Comparison of ENCODE assay signal across 9 mouse cellular contexts in the genomic region with DNA sequence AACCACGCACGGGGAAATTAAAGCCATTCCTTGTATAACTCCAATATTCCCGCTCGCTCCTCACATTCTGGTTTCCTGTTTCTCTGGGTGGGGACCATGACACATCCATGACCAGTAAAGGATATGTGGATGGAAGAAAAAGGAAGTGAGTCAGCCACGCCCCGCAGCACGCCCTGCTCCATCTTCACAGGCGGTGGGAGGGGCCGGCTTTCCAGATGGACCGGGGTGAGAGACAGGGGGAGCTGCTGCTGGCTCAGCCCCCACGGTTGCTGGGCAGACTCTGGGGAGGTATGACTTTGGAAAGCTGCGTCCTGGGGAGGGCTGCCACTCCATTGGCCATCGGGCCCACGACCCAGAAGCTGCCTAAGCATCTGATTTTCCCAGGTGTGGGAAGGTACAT. TPM values are rescaled to one million over a fixed set of nuclear protein-coding genes. Genes with fewer than 3 reads are reported as not detected.
DNase-seq lines count a peak whose midpoint lies in the region; ATAC-seq and TF ChIP-seq lines count a peak whose summit lies in the region.
"Had no signal": no experiment of that assay in that cellular context is flagged by ENCODE, and none has a peak within 500 bp of the region (broad histone marks: within the 10 kb centered on the region; RNA-seq: fewer than 3 reads in every experiment).

No protein-coding gene starts in this region.

- H3K4me1 ChIP-seq in forebrain, postnatal 0 days (ENCODE audit: insufficient read depth), result no peaks in the 10 kb centered on the region
- H3K4me1 ChIP-seq in forebrain, embryonic 13.5 days, result no peaks in the 10 kb centered on the region
- H3K4me1 ChIP-seq in ES-Bruce4 (ENCODE audit: control insufficient read depth, insufficient read depth, low read length), result no peaks in the 10 kb centered on the region
- H3K4me1 ChIP-seq in embryonic fibroblast, embryonic 13.5 days (ENCODE audit: control insufficient read depth, insufficient read depth, low read length), result peaks cover 14% of the 10 kb centered on the region
- H3K4me1 ChIP-seq in limb, embryonic 11.5 days (ENCODE audit: control insufficient read depth, insufficient read depth, low read length), result peaks cover 12% of the 10 kb centered on the region

- no peak for TF ChIP-seq CTCF in forebrain, postnatal 0 days (IDR thresholded peaks at IDR 0.05; ENCODE audit: low read depth)
- no peak for TF ChIP-seq CTCF in ES-Bruce4 (IDR thresholded peaks at IDR 0.05; ENCODE audit: low read depth, low read length)
- TF ChIP-seq CTCF in embryonic fibroblast, embryonic 13.5 days (IDR thresholded peaks at IDR 0.05; ENCODE audit: borderline replicate concordance, insufficient read depth, low read length), result no peak

- H3K9me3 ChIP-seq in forebrain, postnatal 0 days (ENCODE audit: low read length), result no peaks in the 10 kb centered on the region
- no peaks in the 10 kb centered on the region for H3K9me3 ChIP-seq in forebrain, embryonic 13.5 days (replicated peaks)
- H3K9me3 ChIP-seq in ES-Bruce4 (replicated peaks; ENCODE audit: control insufficient read depth, insufficient read depth, low read length, poor library complexity, severe bottlenecking), result no peaks in the 10 kb centered on the region
- H3K9me3 ChIP-seq in limb, embryonic 11.5 days (ENCODE audit: control insufficient read depth, low read length), result no peaks in the 10 kb centered on the region

- no peak overlapping the region for H3K4me2 ChIP-seq in forebrain, postnatal 0 days (ENCODE audit: low read depth)
- H3K4me2 ChIP-seq in forebrain, embryonic 13.5 days, result no peak overlapping the region
- H3K4me2 ChIP-seq in limb, embryonic 11.5 days (ENCODE audit: low read depth, severe bottlenecking), result no peak overlapping the region

- 0 out of 2 replicates have a peak, but pooled peaks have one; percentile 36 for ATAC-seq in forebrain, postnatal 0 days
- no peak; the same call in 1 of the 2 replicates for ATAC-seq in forebrain, embryonic 13.5 days
- peak; percentile 18; the same call in 1 of the 2 replicates for ATAC-seq in limb, embryonic 11.5 days (ENCODE audit: insufficient number of reproducible peaks, low FRiP score, low TSS enrichment, low read depth)
- no peak for ATAC-seq in erythroid progenitor cell, adult 5-6 weeks (replicated peaks; ENCODE audit: low FRiP score, poor library complexity, severe bottlenecking)

- H3K36me3 ChIP-seq in forebrain, postnatal 0 days (ENCODE audit: insufficient read depth), result peaks cover 9% of the 10 kb centered on the region
- H3K36me3 ChIP-seq in forebrain, embryonic 13.5 days (ENCODE audit: poor library complexity, severe bottlenecking), result peaks cover 7% of the 10 kb centered on the region
- H3K36me3 ChIP-seq in ES-Bruce4 (ENCODE audit: control insufficient read depth, insufficient read depth, low read length, poor library complexity, severe bottlenecking), result no peaks in the 10 kb centered on the region
- H3K36me3 ChIP-seq in limb, embryonic 11.5 days (ENCODE audit: control insufficient read depth, insufficient read depth, low read length), result no peaks in the 10 kb centered on the region

- intact Hi-C loops in heart, postnatal 36 days (cut with DNase I), result loop anchor here (5.0 kb wide), 1 partner anchor 48 kb away; no protein-coding TSS in a partner anchor

- no peak overlapping the region for H3K4me3 ChIP-seq in forebrain, postnatal 0 days (ENCODE audit: low read depth, low read length)
- no peak overlapping the region for H3K4me3 ChIP-seq in forebrain, embryonic 13.5 days
- no peak overlapping the region for H3K4me3 ChIP-seq in ES-Bruce4 (ENCODE audit: low read depth, low read length)
- H3K4me3 ChIP-seq in embryonic fibroblast, embryonic 13.5 days (ENCODE audit: insufficient read depth, low read length), result no peak overlapping the region
- H3K4me3 ChIP-seq in limb, embryonic 11.5 days (ENCODE audit: low read depth, low read length), result no peak overlapping the region

- no peaks in the 10 kb centered on the region for H3K27me3 ChIP-seq in forebrain, postnatal 0 days (ENCODE audit: insufficient read depth, low read length)
- H3K27me3 ChIP-seq in forebrain, embryonic 13.5 days, result no peaks in the 10 kb centered on the region
- H3K27me3 ChIP-seq in ES-Bruce4 (ENCODE audit: control insufficient read depth, insufficient read depth, low read length, poor library complexity, severe bottlenecking), result no peaks in the 10 kb centered on the region
- H3K27me3 ChIP-seq in limb, embryonic 11.5 days (ENCODE audit: control insufficient read depth, insufficient read depth, low read length), result no peaks in the 10 kb centered on the region

- WGBS in forebrain, postnatal 0 days, result 44% methylated on average over 14 of the region's 14 CpGs
- WGBS in forebrain, embryonic 13.5 days, result 52% methylated on average over 14 of the region's 14 CpGs
- 25% methylated on average over 14 of the region's 14 CpGs for WGBS in limb, embryonic 11.5 days

- TF ChIP-seq EP300 in ES-Bruce4 (IDR thresholded peaks at IDR 0.05; ENCODE audit: insufficient read depth, low read depth, low read length), result 0 out of 2 replicates have a peak, but pooled peaks have one; percentile 14

- no peak overlapping the region for H3K9ac ChIP-seq in forebrain, postnatal 0 days
- H3K9ac ChIP-seq in forebrain, embryonic 13.5 days, result no peak overlapping the region
- H3K9ac ChIP-seq in ES-Bruce4 (ENCODE audit: low read depth, poor library complexity, severe bottlenecking), result no peak overlapping the region
- H3K9ac ChIP-seq in limb, embryonic 11.5 days (ENCODE audit: low read length), result no peak overlapping the region

- no peak overlapping the region for H3K27ac ChIP-seq in forebrain, postnatal 0 days (ENCODE audit: low read depth, low read length)
- H3K27ac ChIP-seq in forebrain, embryonic 13.5 days, result no peak overlapping the region
- no peak overlapping the region for H3K27ac ChIP-seq in ES-Bruce4 (ENCODE audit: insufficient read depth, low read length)
- H3K27ac ChIP-seq in embryonic fibroblast, embryonic 13.5 days (ENCODE audit: insufficient read depth, low read length), result peak overlapping the region; percentile 75
- no peak overlapping the region for H3K27ac ChIP-seq in limb, embryonic 11.5 days (replicated peaks; ENCODE audit: low read depth, low read length)

- no peak for DNase-seq in forebrain, postnatal 0 days
- DNase-seq in heart, postnatal 36 days, result peak; percentile 55 to 58
- peak; percentile 49 for DNase-seq in limb, embryonic 11.5 days (ENCODE audit: low spot score)
- peak; percentile 60 for DNase-seq in right cerebral cortex, postnatal 14 days

- no peak for TF ChIP-seq POLR2A in ES-Bruce4 (IDR thresholded peaks at IDR 0.05; ENCODE audit: insufficient read depth, low read length)
- no peak for TF ChIP-seq POLR2A in embryonic fibroblast, embryonic 13.5 days (IDR thresholded peaks at IDR 0.05; ENCODE audit: low read depth, low read length)

RNA-seq across cellular contexts. Expression of gene Prox2, which starts 16.5 kb away (rescaled TPM):
- total RNA-seq in forebrain, postnatal 0 days (2014; rRNA removed), result 0.23 and 1.4 TPM in 2 replicates
- 0.84 and 1.4 TPM in 2 replicates for polyA plus RNA-seq in forebrain, postnatal 0 days (2015; fragmentation: Nextera tagmentation; extraction: Ambion mirVana)
- polyA plus RNA-seq in forebrain, embryonic 13.5 days (2015; fragmentation: Nextera tagmentation; extraction: Ambion mirVana), result 2.4 and 2.7 TPM in 2 replicates
- polyA plus RNA-seq in ES-Bruce4 (2011; ENCODE audit: insufficient read depth, insufficient read length, low read depth, missing spikeins), result 0.62 and 0.73 TPM in 2 replicates
- polyA plus RNA-seq in embryonic fibroblast, embryonic 13.5 days (2011; ENCODE audit: insufficient read length, low read depth, missing spikeins), result 1.2 and 1.5 TPM in 2 replicates
- 1 to 10 TPM; 2.1 to 2.3 TPM for total RNA-seq in heart, postnatal 36 days (2021)
- polyA plus RNA-seq in limb, embryonic 11.5 days (2014; fragmentation: Nextera tagmentation; extraction: Ambion mirVana), result 2.6 and 3.3 TPM in 2 replicates
- 7.5 and 14.1 TPM in 2 replicates for total RNA-seq in erythroid progenitor cell, adult 5-6 weeks (2015; ENCODE audit: low replicate concordance)
- total RNA-seq in erythroid progenitor cell, adult 5-6 weeks (2017; ENCODE audit: low replicate concordance), result 6.0 and 21.6 TPM in 2 replicates

RNA-seq across cellular contexts. Expression of gene Dlst, which starts 16.6 kb away (rescaled TPM):
- 109 and 121 TPM in 2 replicates for total RNA-seq in forebrain, postnatal 0 days (2014; rRNA removed)
- polyA plus RNA-seq in forebrain, postnatal 0 days (2015; fragmentation: Nextera tagmentation; extraction: Ambion mirVana), result 80.8 and 92.8 TPM in 2 replicates
- 94.2 and 109 TPM in 2 replicates for polyA plus RNA-seq in forebrain, embryonic 13.5 days (2015; fragmentation: Nextera tagmentation; extraction: Ambion mirVana)
- 139 and 147 TPM in 2 replicates for polyA plus RNA-seq in ES-Bruce4 (2011; ENCODE audit: insufficient read depth, insufficient read length, low read depth, missing spikeins)
- polyA plus RNA-seq in embryonic fibroblast, embryonic 13.5 days (2011; ENCODE audit: insufficient read length, low read depth, missing spikeins), result 145 and 151 TPM in 2 replicates
- total RNA-seq in heart, postnatal 36 days (2021), result 100 to 1,000 TPM; 681 to 829 TPM
- polyA plus RNA-seq in limb, embryonic 11.5 days (2014; fragmentation: Nextera tagmentation; extraction: Ambion mirVana), result 108 and 109 TPM in 2 replicates
- 106 and 118 TPM in 2 replicates for total RNA-seq in erythroid progenitor cell, adult 5-6 weeks (2015; ENCODE audit: low replicate concordance)
- total RNA-seq in erythroid progenitor cell, adult 5-6 weeks (2017; ENCODE audit: low replicate concordance), result 181 and 293 TPM in 2 replicates

RNA-seq across cellular contexts. Expression of gene Rps6kl1, which starts 57.1 kb away (rescaled TPM):
- total RNA-seq in forebrain, postnatal 0 days (2014; rRNA removed), result 32.9 and 33.8 TPM in 2 replicates
- polyA plus RNA-seq in forebrain, postnatal 0 days (2015; fragmentation: Nextera tagmentation; extraction: Ambion mirVana), result 28.9 and 31.6 TPM in 2 replicates
- 8.6 and 12.2 TPM in 2 replicates for polyA plus RNA-seq in forebrain, embryonic 13.5 days (2015; fragmentation: Nextera tagmentation; extraction: Ambion mirVana)
- polyA plus RNA-seq in ES-Bruce4 (2011; ENCODE audit: insufficient read depth, insufficient read length, low read depth, missing spikeins), result 3.0 and 3.8 TPM in 2 replicates
- not detected in 2 replicates for polyA plus RNA-seq in embryonic fibroblast, embryonic 13.5 days (2011; ENCODE audit: insufficient read length, low read depth, missing spikeins)
- 1 to 10 TPM; 3.6 to 3.9 TPM for total RNA-seq in heart, postnatal 36 days (2021)
- polyA plus RNA-seq in limb, embryonic 11.5 days (2014; fragmentation: Nextera tagmentation; extraction: Ambion mirVana), result 0.51 and 0.61 TPM in 2 replicates
- total RNA-seq in erythroid progenitor cell, adult 5-6 weeks (2015; ENCODE audit: low replicate concordance), result not detected in 2 replicates
- not detected in 2 replicates for total RNA-seq in erythroid progenitor cell, adult 5-6 weeks (2017; ENCODE audit: low replicate concordance)
- total RNA-seq: hematopoietic stem cell, adult 5-6 weeks had no signal

Comparison
In these comparisons a context has a peak if more than half of its experiments do, and no peak if none do; other contexts are left out.
1. ATAC-seq: peak in forebrain, postnatal 0 days (single experiment) and limb, embryonic 11.5 days (single experiment); none in forebrain, embryonic 13.5 days (single experiment) and erythroid progenitor cell, adult 5-6 weeks (single experiment).